Mouse (Mus musculus): Measurements from ENCODE around the gene Cacna1a. TPM values are rescaled to one million over a fixed set of nuclear protein-coding genes. Genes with fewer than 3 reads are reported as not detected.

Gene Cacna1a
- 7.2 and 8.3 TPM in 2 replicates for polyA plus RNA-seq (2015; fragmentation: Nextera tagmentation; extraction: Ambion mirVana)

DNA sequence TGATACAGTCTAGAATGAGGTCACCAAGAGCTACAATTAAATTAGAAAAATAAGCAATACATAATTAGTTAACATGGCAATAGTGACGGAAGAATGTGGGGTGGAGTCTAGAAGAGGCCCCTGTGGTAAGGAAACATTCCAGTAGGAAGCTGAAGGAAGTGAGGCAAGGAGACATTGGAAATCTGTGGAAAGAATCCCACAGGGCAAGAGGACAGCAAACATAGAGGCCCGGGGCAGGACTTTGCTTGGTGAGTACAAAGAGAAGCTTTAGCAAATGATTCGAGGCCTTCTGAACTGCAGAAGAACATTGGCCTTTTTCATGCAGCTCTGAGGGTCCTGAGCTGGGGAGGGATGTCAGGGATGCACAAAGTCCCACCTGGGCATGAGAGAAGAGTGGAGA is at the start of gene Cacna1a:
Cacna1a (plus strand) TSS at position 166 of the 400 bp plus-strand sequence.
- no peak for ATAC-seq (replicated peaks; ENCODE audit: insufficient number of reproducible peaks, insufficient read depth, low FRiP score, low read depth)
- no peak within 1 kb of the TSS for H3K9ac ChIP-seq
- no peak within 1 kb of the TSS for H3K4me3 ChIP-seq
- no peaks in the 10 kb centered on the region for H3K27me3 ChIP-seq
- H3K9me3 ChIP-seq (replicated peaks) = no peaks in the 10 kb centered on the region
- peaks cover 23% of the 10 kb centered on the region for H3K4me1 ChIP-seq (replicated peaks)
- 68% methylated on average over 3 of the region's 3 CpGs for WGBS
- peak within 1 kb of the TSS; percentile 14; the same call in 1 of the 2 replicates for H3K4me2 ChIP-seq
- no peaks in the 10 kb centered on the region for H3K36me3 ChIP-seq
- H3K27ac ChIP-seq = peak within 1 kb of the TSS; percentile 68

DNA sequence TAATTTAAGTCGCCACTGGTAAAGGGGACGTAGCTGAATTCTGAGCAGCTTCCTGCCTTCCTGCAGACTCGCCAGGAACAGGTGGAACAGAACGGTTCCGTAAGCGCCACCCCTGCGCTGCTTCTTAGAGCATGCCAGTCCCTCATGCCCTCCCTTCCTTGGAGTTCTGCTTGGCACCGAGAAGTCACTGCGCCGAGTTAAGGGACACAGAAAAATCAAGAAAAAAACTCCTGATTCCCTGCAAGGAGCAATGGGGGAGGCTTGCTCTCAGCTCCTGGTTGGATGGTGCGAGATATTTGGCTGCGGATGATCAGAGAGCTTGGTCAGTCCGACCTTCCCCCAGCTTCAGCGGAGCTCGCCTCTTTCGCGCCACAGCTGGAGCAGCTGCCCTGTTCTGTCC is 49.7 kb upstream of the Cacna1a start:
- Histone ChIP-seq H3K4me3 (no peak overlapping the region), H3K4me2 (peak overlapping the region; percentile 34; the same call in 1 of the 2 replicates), H3K27me3 (peaks cover 44% of the 10 kb centered on the region), H3K36me3 (no peaks in the 10 kb centered on the region), H3K9ac (no peak overlapping the region), H3K4me1 (replicated peaks) (no peaks in the 10 kb centered on the region), H3K9me3 (replicated peaks) (no peaks in the 10 kb centered on the region), H3K27ac (no peak overlapping the region)
- 17% methylated on average over 17 of the region's 17 CpGs for WGBS
- no peak for ATAC-seq (replicated peaks; ENCODE audit: insufficient number of reproducible peaks, insufficient read depth, low FRiP score, low read depth)

- H3K4me1 ChIP-seq (replicated peaks) = no peaks in the 10 kb centered on the region
- no peak overlapping the region for H3K4me3 ChIP-seq
- ATAC-seq (replicated peaks; ENCODE audit: insufficient number of reproducible peaks, insufficient read depth, low FRiP score, low read depth) = no peak
- H3K4me2 ChIP-seq = no peak overlapping the region
- 14% methylated on average over 7 of the region's 7 CpGs for WGBS
- H3K27me3 ChIP-seq = peaks cover 44% of the 10 kb centered on the region
- no peaks in the 10 kb centered on the region for H3K36me3 ChIP-seq
- H3K9me3 ChIP-seq (replicated peaks) = no peaks in the 10 kb centered on the region
- H3K9ac ChIP-seq = no peak overlapping the region
- no peak overlapping the region for H3K27ac ChIP-seq
Observed at GRCm38 (mm10) chr8:84339320-84339719, 48.9 kb upstream of the Cacna1a start.

DNA sequence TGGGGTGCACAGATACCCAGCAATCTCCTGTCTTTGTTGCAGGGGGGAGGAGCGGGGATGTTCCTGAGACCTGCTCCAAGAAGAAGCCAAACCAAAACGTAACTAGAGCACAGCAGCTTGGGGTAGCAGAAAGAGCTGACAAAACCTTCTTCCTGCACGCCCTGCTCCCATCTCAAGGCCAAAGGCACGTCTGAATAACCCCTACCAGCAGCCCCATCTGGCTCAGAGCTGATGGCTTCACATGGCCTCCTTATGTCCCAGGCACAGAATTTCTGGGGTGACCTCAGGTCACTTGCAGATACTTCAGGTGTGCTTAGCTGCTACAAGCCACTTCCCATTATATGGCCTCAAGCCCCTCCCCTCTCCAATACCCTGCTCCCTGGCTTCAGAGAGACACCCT is 48.4 kb upstream of the Cacna1a start:
- 45% methylated on average over 4 of the region's 4 CpGs for WGBS

GRCm38 (mm10) chr8:84340671-84341070 is 47.6 kb upstream of the Cacna1a start:
- Histone ChIP-seq H3K9me3 (replicated peaks) (no peaks in the 10 kb centered on the region), H3K27me3 (peaks cover 44% of the 10 kb centered on the region), H3K4me2 (no peak overlapping the region), H3K36me3 (no peaks in the 10 kb centered on the region), H3K27ac (no peak overlapping the region), H3K9ac (no peak overlapping the region), H3K4me3 (no peak overlapping the region), H3K4me1 (replicated peaks) (no peaks in the 10 kb centered on the region)
- ATAC-seq (replicated peaks; ENCODE audit: insufficient number of reproducible peaks, insufficient read depth, low FRiP score, low read depth) = no peak
- WGBS = 7% methylated on average over 2 of the region's 2 CpGs

More for the DNA sequence above, 48.4 kb upstream of the Cacna1a start:
- H3K27ac ChIP-seq = no peak overlapping the region
- peaks cover 44% of the 10 kb centered on the region for H3K27me3 ChIP-seq
- H3K4me3 ChIP-seq = no peak overlapping the region
- no peaks in the 10 kb centered on the region for H3K36me3 ChIP-seq
- no peaks in the 10 kb centered on the region for H3K4me1 ChIP-seq (replicated peaks)
- H3K9me3 ChIP-seq (replicated peaks) = no peaks in the 10 kb centered on the region
- H3K9ac ChIP-seq = no peak overlapping the region
- no peak overlapping the region for H3K4me2 ChIP-seq
- ATAC-seq (replicated peaks; ENCODE audit: insufficient number of reproducible peaks, insufficient read depth, low FRiP score, low read depth) = no peak

DNA sequence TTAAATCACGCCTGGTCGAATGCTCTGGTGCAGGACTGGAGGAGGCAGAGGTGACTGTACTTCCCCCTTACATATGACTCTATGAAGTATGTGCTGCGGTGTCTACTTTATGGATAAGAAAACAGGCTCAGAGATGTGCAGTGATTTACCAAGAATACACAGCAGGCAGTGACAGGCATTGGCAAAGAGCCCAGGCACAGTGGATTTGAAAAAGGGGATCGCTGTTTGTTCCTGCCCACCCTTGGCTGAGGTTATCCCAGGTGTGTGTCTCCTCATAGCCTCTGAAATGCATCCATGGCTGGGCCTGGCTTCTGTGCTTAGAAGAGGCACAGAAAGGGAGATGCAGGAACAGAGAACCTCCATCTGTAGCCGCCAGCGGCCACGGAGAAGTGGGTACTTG is 42.7 kb upstream of the Cacna1a start:
- no peak overlapping the region for H3K4me3 ChIP-seq
- H3K27ac ChIP-seq = no peak overlapping the region
- no peak for ATAC-seq (replicated peaks; ENCODE audit: insufficient number of reproducible peaks, insufficient read depth, low FRiP score, low read depth)
- H3K36me3 ChIP-seq = no peaks in the 10 kb centered on the region
- WGBS = 71% methylated on average over 7 of the region's 7 CpGs
- no peaks in the 10 kb centered on the region for H3K9me3 ChIP-seq (replicated peaks)
- H3K4me1 ChIP-seq (replicated peaks) = no peaks in the 10 kb centered on the region
- peaks cover 26% of the 10 kb centered on the region for H3K27me3 ChIP-seq
- H3K9ac ChIP-seq = no peak overlapping the region
- H3K4me2 ChIP-seq = no peak overlapping the region

GRCm38 (mm10) chr8:84346421-84346820 is 41.8 kb upstream of the Cacna1a start:
- 46% methylated on average over 4 of the region's 4 CpGs for WGBS
- Histone ChIP-seq H3K4me2 (no peak overlapping the region), H3K9me3 (replicated peaks) (no peaks in the 10 kb centered on the region), H3K9ac (no peak overlapping the region), H3K27me3 (peaks cover 25% of the 10 kb centered on the region), H3K27ac (no peak overlapping the region), H3K36me3 (no peaks in the 10 kb centered on the region), H3K4me1 (replicated peaks) (no peaks in the 10 kb centered on the region), H3K4me3 (no peak overlapping the region)
- ATAC-seq (replicated peaks; ENCODE audit: insufficient number of reproducible peaks, insufficient read depth, low FRiP score, low read depth) = no peak

DNA sequence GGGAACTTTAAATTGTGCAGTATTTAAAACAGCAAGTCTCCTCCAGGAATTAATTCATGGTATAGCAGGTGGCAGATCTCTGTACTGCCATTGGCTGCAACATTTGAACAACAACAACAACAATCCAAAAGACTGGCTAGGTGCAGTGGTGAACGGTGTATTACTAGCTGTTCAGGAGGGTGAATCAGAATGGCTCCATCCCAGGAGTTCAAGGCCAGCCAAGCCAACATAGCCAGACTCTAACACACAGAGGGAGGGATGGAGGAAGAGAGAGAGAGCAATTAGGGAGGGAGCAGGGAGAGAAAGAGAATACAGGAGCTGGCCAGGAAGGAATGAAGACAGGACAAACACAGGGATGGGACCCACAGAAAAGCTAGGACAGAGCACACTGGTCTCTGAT is 38.7 kb upstream of the Cacna1a start:
- Histone ChIP-seq H3K9ac (no peak overlapping the region), H3K36me3 (no peaks in the 10 kb centered on the region), H3K27me3 (peaks cover 32% of the 10 kb centered on the region), H3K9me3 (replicated peaks) (no peaks in the 10 kb centered on the region), H3K27ac (no peak overlapping the region), H3K4me2 (no peak overlapping the region), H3K4me3 (no peak overlapping the region), H3K4me1 (replicated peaks) (no peaks in the 10 kb centered on the region)
- no peak for ATAC-seq (replicated peaks; ENCODE audit: insufficient number of reproducible peaks, insufficient read depth, low FRiP score, low read depth)
- WGBS = 69% methylated on average over 1 of the region's 1 CpGs

DNA sequence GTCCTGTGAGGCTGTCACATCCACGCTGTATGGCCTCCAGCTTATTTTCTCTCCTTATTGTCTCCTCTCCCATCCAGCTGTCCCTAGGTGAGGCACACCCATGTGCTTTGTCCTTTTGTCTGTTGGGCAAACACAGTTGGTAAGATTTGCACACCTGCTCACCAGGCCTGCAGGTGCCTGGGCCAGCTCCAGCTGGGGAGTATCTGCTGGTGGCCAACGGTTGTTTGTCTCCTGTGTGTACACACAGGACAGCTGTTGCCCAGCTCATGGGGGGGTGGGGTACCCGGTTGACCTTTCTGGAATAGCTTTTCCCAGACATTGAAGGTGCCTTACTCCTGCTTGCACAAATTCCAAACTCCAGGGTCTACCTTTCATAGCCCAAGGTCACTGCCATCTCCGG is 37.3 kb upstream of the Cacna1a start:
- peaks cover 32% of the 10 kb centered on the region for H3K27me3 ChIP-seq
- no peaks in the 10 kb centered on the region for H3K36me3 ChIP-seq
- no peaks in the 10 kb centered on the region for H3K4me1 ChIP-seq (replicated peaks)
- no peak overlapping the region for H3K27ac ChIP-seq
- H3K9ac ChIP-seq = no peak overlapping the region
- ATAC-seq (replicated peaks; ENCODE audit: insufficient number of reproducible peaks, insufficient read depth, low FRiP score, low read depth) = no peak
- H3K4me3 ChIP-seq = no peak overlapping the region
- H3K4me2 ChIP-seq = no peak overlapping the region
- H3K9me3 ChIP-seq (replicated peaks) = no peaks in the 10 kb centered on the region
- 64% methylated on average over 4 of the region's 4 CpGs for WGBS

DNA sequence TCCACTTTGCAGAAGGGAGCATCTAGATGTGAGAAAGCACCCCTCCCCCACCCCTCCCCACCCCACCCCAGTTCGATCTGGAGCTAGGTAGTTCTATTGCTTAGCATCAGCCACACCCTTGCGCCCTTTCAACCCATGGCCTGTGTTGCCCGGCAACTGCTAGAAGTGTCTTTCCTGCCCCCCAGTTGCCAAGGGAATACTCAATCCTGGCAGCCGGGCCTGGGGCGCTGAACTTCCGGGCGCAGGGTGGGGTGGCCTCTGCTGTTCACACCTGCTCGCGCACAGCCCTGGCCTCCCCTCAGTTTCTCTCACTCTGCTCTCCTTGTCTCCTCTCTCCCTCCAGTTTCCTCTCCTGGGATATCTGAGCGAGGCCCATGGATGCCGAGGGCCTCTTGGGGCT is 31.8 kb upstream of the Cacna1a start:
- Histone ChIP-seq H3K4me3 (no peak overlapping the region), H3K4me2 (no peak overlapping the region), H3K4me1 (replicated peaks) (no peaks in the 10 kb centered on the region), H3K36me3 (no peaks in the 10 kb centered on the region), H3K27me3 (peaks cover 9% of the 10 kb centered on the region; the same call in 1 of the 2 replicates), H3K9ac (no peak overlapping the region), H3K27ac (no peak overlapping the region), H3K9me3 (replicated peaks) (no peaks in the 10 kb centered on the region)
- no peak for ATAC-seq (replicated peaks; ENCODE audit: insufficient number of reproducible peaks, insufficient read depth, low FRiP score, low read depth)
- WGBS = 62% methylated on average over 11 of the region's 11 CpGs

DNA sequence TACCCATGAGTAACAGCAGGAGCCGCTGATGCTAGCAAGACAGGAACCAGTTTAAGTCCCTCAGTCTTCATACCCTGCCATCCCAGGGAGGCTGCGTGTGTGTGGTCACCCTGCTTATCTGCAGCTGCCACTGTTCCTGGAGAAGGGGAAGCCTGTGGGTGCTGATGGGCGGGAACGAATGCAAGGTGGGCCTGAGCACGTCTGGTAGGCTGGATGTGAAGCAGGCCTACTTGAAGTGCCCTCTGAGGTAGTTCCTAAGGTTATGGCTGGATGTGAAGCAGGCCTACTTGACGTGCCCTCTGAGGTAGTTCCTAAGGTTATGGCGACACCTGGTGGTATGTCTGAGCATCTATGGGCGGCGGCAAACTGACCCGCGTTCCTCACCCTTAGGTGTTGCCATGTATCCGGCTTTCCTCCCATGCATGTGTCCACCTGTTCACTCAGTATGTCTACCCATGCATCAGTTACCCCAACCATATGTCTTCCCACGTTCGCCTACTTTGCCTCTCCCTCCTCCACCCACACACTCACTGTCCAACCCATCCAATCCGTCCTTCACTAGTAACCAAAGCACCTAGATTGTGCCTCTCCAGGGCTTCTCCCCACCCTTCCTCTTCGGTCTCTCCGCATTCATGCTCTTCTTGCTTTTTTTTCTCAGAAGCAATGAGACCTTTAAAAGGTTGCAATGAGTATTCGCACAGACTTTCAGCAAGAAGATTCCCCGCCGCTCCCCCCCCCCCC is 30.4 kb upstream of the Cacna1a start:
- Histone ChIP-seq H3K4me1 (replicated peaks) (no peaks in the 10 kb centered on the region), H3K9ac (no peak overlapping the region), H3K9me3 (replicated peaks) (no peaks in the 10 kb centered on the region), H3K27ac (no peak overlapping the region), H3K36me3 (no peaks in the 10 kb centered on the region), H3K4me3 (no peak overlapping the region), H3K27me3 (peaks cover 17% of the 10 kb centered on the region), H3K4me2 (no peak overlapping the region)
- WGBS = 19% methylated on average over 20 of the region's 20 CpGs
- peak; percentile 56 for ATAC-seq (replicated peaks; ENCODE audit: insufficient number of reproducible peaks, insufficient read depth, low FRiP score, low read depth)
